Mouse (Mus musculus) heart, embryonic 13.5 days (tissue): ENCODE results near the gene Tada3. TPM values are rescaled to one million over a fixed set of nuclear protein-coding genes. Genes with fewer than 3 reads are reported as not detected.

Experiments
- ATAC-seq: fragments of 200-750 bp; cut with Nextera tagmentation; 2 replicates; pipeline ENCODE4 v1.8.0; 2017; ENCODE audit warnings: moderate TSS enrichment; ENCODE audit not compliant: insufficient number of reproducible peaks, low FRiP score, low TSS enrichment; ENCODE audit errors: extremely low read depth
- H3K27ac ChIP-seq: fragments of 300-500 bp; sonication (generic); replicated peaks from 2 replicates; pipeline ENCODE4 v1.5.1; 2015; ENCODE audit warnings: moderate library complexity, mild to moderate bottlenecking, inconsistent platforms
- H3K27me3 ChIP-seq: fragments of 300-500 bp; sonication (generic); replicated peaks from 2 replicates; pipeline ENCODE4 v1.6.1; 2015; ENCODE audit warnings: mild to moderate bottlenecking, inconsistent platforms
- H3K36me3 ChIP-seq: fragments of 300-500 bp; sonication (generic); 2 replicates; pipeline ENCODE4 v1.6.1; 2015; ENCODE audit warnings: mild to moderate bottlenecking, inconsistent platforms
- H3K4me1 ChIP-seq: fragments of 300-500 bp; sonication (generic); 2 replicates; pipeline ENCODE4 v1.6.1; 2015; ENCODE audit warnings: inconsistent platforms
- H3K4me2 ChIP-seq: fragments of 300-500 bp; sonication (generic); 2 replicates; pipeline ENCODE4 v1.6.1; 2015; ENCODE audit warnings: inconsistent platforms, mild to moderate bottlenecking, moderate library complexity
- H3K4me3 ChIP-seq: fragments of 300-500 bp; sonication (generic); 2 replicates; pipeline ENCODE4 v1.5.1; 2015; ENCODE audit warnings: moderate library complexity, mild to moderate bottlenecking, inconsistent platforms
- H3K9ac ChIP-seq: fragments of 300-500 bp; sonication (generic); 2 replicates; pipeline ENCODE4 v1.6.1; 2015; ENCODE audit warnings: inconsistent platforms, mild to moderate bottlenecking, moderate library complexity
- H3K9me3 ChIP-seq: fragments of 300-500 bp; sonication (generic); 2 replicates; pipeline ENCODE4 v1.6.1; 2016; ENCODE audit warnings: inconsistent platforms
- WGBS: fragments of 180-500 bp; shearing (Covaris S2); methylation state at CpG from one replicate; pipeline ENCODE4 v1.1.7; 2015; ENCODE audit warnings: mixed read lengths; 5-methylcytosine and 5-hydroxymethylcytosine counted together
- polyA plus RNA-seq: library from polyadenylated mRNA; unstranded; fragments of >200 nt; fragmentation: Nextera tagmentation; extraction: Ambion mirVana; gene quantifications from 2 replicates; pipeline ENCODE4 v1.2.1, GENCODE M21; 2015

The Tada3 gene
- polyA plus RNA-seq, 1 experiment from 2014 or later, result 39.6 TPM

GRCm38 (mm10) chr6:113404649-113405448, 27.2 kb upstream of the Tada3 start:
- no peak overlapping the region for H3K4me2 ChIP-seq

GRCm38 (mm10) chr6:113402094-113402493, 24.4 kb upstream of the Tada3 start:
- peaks cover 10% of the 10 kb centered on the region for H3K36me3 ChIP-seq
- 84% methylated on average over 13 of the region's 13 CpGs for WGBS
- no peaks in the 10 kb centered on the region for H3K27me3 ChIP-seq
- no peaks in the 10 kb centered on the region for H3K4me1 ChIP-seq
- no peak overlapping the region for H3K4me3 ChIP-seq
- no peak overlapping the region for H3K4me2 ChIP-seq
- H3K27ac ChIP-seq, result no peak overlapping the region
- ATAC-seq, result no peak
- no peaks in the 10 kb centered on the region for H3K9me3 ChIP-seq
- H3K9ac ChIP-seq, result no peak overlapping the region

More at GRCm38 (mm10) chr6:113404649-113405448, 27.2 kb upstream of the Tada3 start:
- 76% methylated on average over 12 of the region's 12 CpGs for whole genome bisulfite sequencing
- no peaks in the 10 kb centered on the region for H3K9me3 ChIP-seq
- no peaks in the 10 kb centered on the region for H3K27me3 ChIP-seq
- peaks cover 10% of the 10 kb centered on the region for H3K36me3 ChIP-seq
- no peak overlapping the region for H3K4me3 ChIP-seq
- no peaks in the 10 kb centered on the region for H3K4me1 ChIP-seq
- H3K27ac ChIP-seq, result no peak overlapping the region
- no peak overlapping the region for H3K9ac ChIP-seq
- ATAC-seq, result no peak

- Histone ChIP-seq H3K4me1 (peaks cover 20% of the 10 kb centered on the region), H3K4me3 (no peak overlapping the region), H3K27ac (no peak overlapping the region), H3K9ac (no peak overlapping the region), H3K4me2 (no peak overlapping the region), H3K27me3 (no peaks in the 10 kb centered on the region), H3K9me3 (no peaks in the 10 kb centered on the region; the same call in 1 of the 2 replicates), H3K36me3 (peaks cover 10% of the 10 kb centered on the region)
- 84% methylated on average over 10 of the region's 10 CpGs for WGBS
- ATAC-seq, result no peak
These were observed 18.8 kb upstream of the Tada3 start for GRCm38 (mm10) chr6:113396270-113397030.

GRCm38 (mm10) chr6:113395501-113395900, 17.8 kb upstream of the Tada3 start:
- WGBS, result 91% methylated on average over 6 of the region's 6 CpGs

GRCm38 (mm10) chr6:113394811-113395210, 17.1 kb upstream of the Tada3 start:
- Histone ChIP-seq H3K9me3 (no peaks in the 10 kb centered on the region; the same call in 1 of the 2 replicates), H3K4me2 (no peak overlapping the region), H3K27me3 (no peaks in the 10 kb centered on the region), H3K4me1 (peaks cover 28% of the 10 kb centered on the region), H3K27ac (no peak overlapping the region), H3K9ac (no peak overlapping the region), H3K4me3 (no peak overlapping the region), H3K36me3 (peaks cover 24% of the 10 kb centered on the region)
- ATAC-seq, result no peak
- WGBS, result 91% methylated on average over 11 of the region's 11 CpGs

More at GRCm38 (mm10) chr6:113395501-113395900, 17.8 kb upstream of the Tada3 start:
- no peak for ATAC-seq
- H3K4me2 ChIP-seq, result no peak overlapping the region
- H3K9me3 ChIP-seq, result no peaks in the 10 kb centered on the region; the same call in 1 of the 2 replicates
- H3K27ac ChIP-seq, result no peak overlapping the region
- no peak overlapping the region for H3K4me3 ChIP-seq
- no peaks in the 10 kb centered on the region for H3K27me3 ChIP-seq
- H3K36me3 ChIP-seq, result peaks cover 17% of the 10 kb centered on the region
- H3K4me1 ChIP-seq, result peaks cover 22% of the 10 kb centered on the region
- H3K9ac ChIP-seq, result no peak overlapping the region

- Histone ChIP-seq H3K36me3 (peaks cover 32% of the 10 kb centered on the region), H3K27me3 (no peaks in the 10 kb centered on the region), H3K9me3 (no peaks in the 10 kb centered on the region; the same call in 1 of the 2 replicates), H3K27ac (no peak overlapping the region), H3K9ac (no peak overlapping the region), H3K4me3 (no peak overlapping the region), H3K4me1 (peaks cover 30% of the 10 kb centered on the region), H3K4me2 (no peak overlapping the region)
- 76% methylated on average over 6 of the region's 6 CpGs for WGBS
- no peak for ATAC-seq
These were observed 16.3 kb upstream of the Tada3 start for GRCm38 (mm10) chr6:113393951-113394350.

- Histone ChIP-seq H3K4me1 (peaks cover 30% of the 10 kb centered on the region), H3K27ac (peak overlapping the region; percentile 32; the same call in 1 of the 2 replicates), H3K4me3 (peak overlapping the region; percentile 62), H3K27me3 (no peaks in the 10 kb centered on the region), H3K4me2 (peak overlapping the region; percentile 94), H3K9ac (peak overlapping the region; percentile 81), H3K9me3 (no peaks in the 10 kb centered on the region; the same call in 1 of the 2 replicates), H3K36me3 (peaks cover 46% of the 10 kb centered on the region)
- peak; percentile 56; the same call in 1 of the 2 replicates for ATAC-seq
- 1% methylated on average over 41 of the region's 51 CpGs for WGBS
These were observed 14.8 kb upstream of the Tada3 start for GRCm38 (mm10) chr6:113392387-113393071.

- H3K4me2 ChIP-seq, result peak overlapping the region; percentile 94
- peak overlapping the region; percentile 32; the same call in 1 of the 2 replicates for H3K27ac ChIP-seq
- H3K9ac ChIP-seq, result peak overlapping the region; percentile 81
- no peaks in the 10 kb centered on the region; the same call in 1 of the 2 replicates for H3K9me3 ChIP-seq
- no peaks in the 10 kb centered on the region for H3K27me3 ChIP-seq
- H3K4me3 ChIP-seq, result peak overlapping the region; percentile 62
- peaks cover 52% of the 10 kb centered on the region for H3K36me3 ChIP-seq
- H3K4me1 ChIP-seq, result peaks cover 30% of the 10 kb centered on the region
- WGBS, result 17% methylated on average over 10 of the region's 10 CpGs
- no peak for ATAC-seq
These were observed 14.3 kb upstream of the Tada3 start for GRCm38 (mm10) chr6:113392015-113392386.

GRCm38 (mm10) chr6:113390715-113391114, 13.0 kb upstream of the Tada3 start:
- H3K4me2 ChIP-seq, result no peak overlapping the region
- no peaks in the 10 kb centered on the region; the same call in 1 of the 2 replicates for H3K9me3 ChIP-seq
- ATAC-seq, result no peak
- H3K9ac ChIP-seq, result no peak overlapping the region
- H3K27me3 ChIP-seq, result no peaks in the 10 kb centered on the region
- H3K4me1 ChIP-seq, result peaks cover 30% of the 10 kb centered on the region
- 89% methylated on average over 3 of the region's 3 CpGs for WGBS
- H3K36me3 ChIP-seq, result peaks cover 65% of the 10 kb centered on the region
- no peak overlapping the region for H3K4me3 ChIP-seq
- H3K27ac ChIP-seq, result no peak overlapping the region

GRCm38 (mm10) chr6:113388960-113389359, 11.3 kb upstream of the Tada3 start, which contains the start of gene Ttll3:
Ttll3 (plus strand) TSS chr6:113389260.
- Histone ChIP-seq H3K4me3 (no peak within 1 kb of the TSS), H3K4me1 (peaks cover 30% of the 10 kb centered on the region), H3K36me3 (peaks cover 72% of the 10 kb centered on the region), H3K9me3 (no peaks in the 10 kb centered on the region), H3K27ac (no peak within 1 kb of the TSS), H3K4me2 (no peak within 1 kb of the TSS), H3K9ac (no peak within 1 kb of the TSS), H3K27me3 (no peaks in the 10 kb centered on the region)
- WGBS, result 72% methylated on average over 8 of the region's 8 CpGs
- no peak for ATAC-seq

- Histone ChIP-seq H3K4me1 (0 out of 2 replicates have a peak, but pooled peaks cover 7% of the 10 kb centered on the region), H3K36me3 (peaks cover 100% of the 10 kb centered on the region), H3K4me3 (no peak overlapping the region), H3K4me2 (no peak overlapping the region), H3K9ac (no peak overlapping the region), H3K27ac (no peak overlapping the region), H3K27me3 (no peaks in the 10 kb centered on the region), H3K9me3 (no peaks in the 10 kb centered on the region)
- WGBS, result 86% methylated on average over 3 of the region's 3 CpGs
- ATAC-seq, result no peak
These were observed 8.3 kb upstream of the Tada3 start for GRCm38 (mm10) chr6:113386025-113386424.
